Mouse (Mus musculus): ENCODE results near the gene Iqgap1. TPM values are rescaled to one million over a fixed set of nuclear protein-coding genes. Genes with fewer than 3 reads are reported as not detected.

Iqgap1 gene
- polyA plus RNA-seq, 1 experiment from 2014 or later, result 58.0 TPM

- no peak overlapping the region for H3K27ac ChIP-seq (replicated peaks)
Observed at GRCm38 (mm10) chr7:80796258-80796657, 29.5 kb downstream of the Iqgap1 start.

DNA sequence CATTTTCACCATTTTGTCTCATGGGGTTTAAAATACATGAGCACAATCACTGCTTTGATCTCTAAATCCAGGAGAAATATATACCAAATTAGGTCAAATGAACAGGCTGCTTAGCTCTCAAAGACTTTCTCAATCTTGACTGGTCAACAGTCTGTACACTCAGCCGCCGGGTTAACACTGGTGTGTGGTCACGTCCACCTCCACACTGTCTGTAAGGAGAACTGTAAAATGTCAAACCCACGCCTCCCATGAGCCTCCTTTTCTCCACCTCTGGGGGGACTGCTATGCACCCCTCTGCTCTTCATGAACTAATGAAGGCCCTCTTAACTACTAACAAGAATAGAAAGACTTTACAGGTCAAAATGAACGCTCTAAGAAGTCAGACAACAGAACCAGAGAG, 36.2 kb downstream of the Iqgap1 start:
- Histone ChIP-seq H3K9me3 (ENCODE audit: control insufficient read depth, low read length) (no peaks in the 10 kb centered on the region), H3K4me1 (replicated peaks; ENCODE audit: control insufficient read depth, insufficient read depth) (peaks cover 6% of the 10 kb centered on the region), H3K27ac (replicated peaks) (peak overlapping the region; percentile 89), H3K9ac (ENCODE audit: low read length) (no peak overlapping the region; the same call in 1 of the 2 replicates), H3K4me3 (ENCODE audit: low read depth, low read length) (no peak overlapping the region), H3K27me3 (ENCODE audit: control insufficient read depth, insufficient read depth, low read length) (no peaks in the 10 kb centered on the region), H3K4me2 (replicated peaks; ENCODE audit: low read depth) (0 out of 2 replicates have a peak overlapping the region, but pooled peaks have one; percentile 8), H3K36me3 (ENCODE audit: control insufficient read depth, insufficient read depth, low read length) (0 out of 2 replicates have a peak, but pooled peaks cover 4% of the 10 kb centered on the region)
- ATAC-seq (ENCODE audit: low FRiP score, low TSS enrichment) (peak; percentile 64), DNase-seq (ENCODE audit: low spot score) (no peak)
- no peak for TF ChIP-seq EP300 (optimal IDR thresholded peaks at IDR 0.05)
- no peak for TF ChIP-seq CTCF (IDR thresholded peaks at IDR 0.05; ENCODE audit: low read depth)
- WGBS, result 26% methylated on average over 5 of the region's 5 CpGs

More at GRCm38 (mm10) chr7:80796258-80796657, 29.5 kb downstream of the Iqgap1 start:
- no peaks in the 10 kb centered on the region for H3K27me3 ChIP-seq (ENCODE audit: control insufficient read depth, insufficient read depth, low read length)
- ATAC-seq (ENCODE audit: low FRiP score, low TSS enrichment) (no peak), DNase-seq (ENCODE audit: low spot score) (no peak)
- WGBS, result 70% methylated on average over 6 of the region's 6 CpGs
- no peak overlapping the region for H3K4me3 ChIP-seq (ENCODE audit: low read depth, low read length)
- no peak overlapping the region for H3K9ac ChIP-seq (ENCODE audit: low read length)
- TF ChIP-seq CTCF (IDR thresholded peaks at IDR 0.05; ENCODE audit: low read depth) (no peak), EP300 (optimal IDR thresholded peaks at IDR 0.05) (no peak)
- H3K36me3 ChIP-seq (ENCODE audit: control insufficient read depth, insufficient read depth, low read length), result peaks cover 13% of the 10 kb centered on the region
- no peaks in the 10 kb centered on the region for H3K4me1 ChIP-seq (replicated peaks; ENCODE audit: control insufficient read depth, insufficient read depth)
- no peak overlapping the region for H3K4me2 ChIP-seq (replicated peaks; ENCODE audit: low read depth)
- no peaks in the 10 kb centered on the region for H3K9me3 ChIP-seq (ENCODE audit: control insufficient read depth, low read length)

DNA sequence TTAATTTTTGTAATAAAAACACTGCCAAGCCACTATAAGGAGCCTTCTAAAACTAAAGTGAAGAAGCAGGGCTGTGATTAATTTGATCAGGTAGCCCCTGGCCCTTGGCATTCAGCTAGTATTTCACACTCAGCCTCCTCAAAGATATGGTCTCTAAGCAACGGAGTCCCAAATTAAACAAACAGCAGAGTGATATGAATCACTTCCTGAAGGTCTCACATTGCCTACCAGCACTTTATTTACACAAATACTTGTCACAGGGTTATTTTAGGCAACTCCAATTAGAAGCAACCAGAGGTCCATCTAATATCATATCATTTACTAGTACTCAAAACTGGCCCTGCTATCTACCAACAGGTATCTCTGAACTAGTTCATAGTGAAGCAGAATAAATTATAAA, 36.7 kb downstream of the Iqgap1 start:
- Histone ChIP-seq H3K4me3 (ENCODE audit: low read depth, low read length) (no peak overlapping the region), H3K27me3 (ENCODE audit: control insufficient read depth, insufficient read depth, low read length) (no peaks in the 10 kb centered on the region), H3K36me3 (ENCODE audit: control insufficient read depth, insufficient read depth, low read length) (0 out of 2 replicates have a peak, but pooled peaks cover 4% of the 10 kb centered on the region), H3K9ac (ENCODE audit: low read length) (no peak overlapping the region), H3K9me3 (ENCODE audit: control insufficient read depth, low read length) (no peaks in the 10 kb centered on the region), H3K27ac (replicated peaks) (peak overlapping the region; percentile 89), H3K4me1 (replicated peaks; ENCODE audit: control insufficient read depth, insufficient read depth) (peaks cover 6% of the 10 kb centered on the region), H3K4me2 (replicated peaks; ENCODE audit: low read depth) (0 out of 2 replicates have a peak overlapping the region, but pooled peaks have one; percentile 8)
- no peak for TF ChIP-seq EP300 (optimal IDR thresholded peaks at IDR 0.05)
- no peak for TF ChIP-seq CTCF (IDR thresholded peaks at IDR 0.05; ENCODE audit: low read depth)
- DNase-seq (ENCODE audit: low spot score) (no peak), ATAC-seq (ENCODE audit: low FRiP score, low TSS enrichment) (peak; percentile 69)
- WGBS, result 8% methylated on average over 1 of the region's 1 CpGs

DNA sequence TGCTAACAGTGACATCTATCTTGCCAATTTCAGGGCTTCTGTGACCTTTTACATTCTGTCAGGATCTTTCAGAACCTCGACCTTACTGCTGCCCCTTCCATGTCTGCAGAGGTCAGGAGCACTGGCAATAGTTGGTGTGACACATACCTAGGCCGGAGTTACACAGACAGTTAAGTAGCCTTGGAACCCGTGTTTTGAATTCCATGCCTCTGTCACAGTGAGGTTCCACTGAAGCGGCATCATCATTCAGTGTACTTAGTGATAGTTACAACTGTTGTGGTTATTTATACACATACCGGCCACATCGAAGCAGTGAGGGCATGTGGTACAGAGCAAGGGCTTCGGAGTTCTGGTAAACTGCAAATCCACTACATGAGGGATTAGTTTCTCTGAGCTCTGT, 37.8 kb downstream of the Iqgap1 start:
- H3K9ac ChIP-seq (ENCODE audit: low read length), result no peak overlapping the region
- no peak overlapping the region for H3K4me3 ChIP-seq (ENCODE audit: low read depth, low read length)
- no peak overlapping the region for H3K4me2 ChIP-seq (replicated peaks; ENCODE audit: low read depth)
- 0 out of 2 replicates have a peak, but pooled peaks cover 2% of the 10 kb centered on the region for H3K36me3 ChIP-seq (ENCODE audit: control insufficient read depth, insufficient read depth, low read length)
- no peak overlapping the region for H3K27ac ChIP-seq (replicated peaks)
- ATAC-seq (ENCODE audit: low FRiP score, low TSS enrichment) (0 out of 2 replicates have a peak, but pooled peaks have one; percentile 17), DNase-seq (ENCODE audit: low spot score) (no peak)
- 49% methylated on average over 7 of the region's 7 CpGs for WGBS
- no peaks in the 10 kb centered on the region for H3K27me3 ChIP-seq (ENCODE audit: control insufficient read depth, insufficient read depth, low read length)
- TF ChIP-seq EP300 (optimal IDR thresholded peaks at IDR 0.05) (no peak), CTCF (IDR thresholded peaks at IDR 0.05; ENCODE audit: low read depth) (no peak)
- H3K4me1 ChIP-seq (replicated peaks; ENCODE audit: control insufficient read depth, insufficient read depth), result peaks cover 6% of the 10 kb centered on the region
- no peaks in the 10 kb centered on the region for H3K9me3 ChIP-seq (ENCODE audit: control insufficient read depth, low read length)

GRCm38 (mm10) chr7:80786746-80787145, 39.0 kb downstream of the Iqgap1 start:
- Histone ChIP-seq H3K27me3 (ENCODE audit: control insufficient read depth, insufficient read depth, low read length) (no peaks in the 10 kb centered on the region), H3K27ac (replicated peaks) (peak overlapping the region; percentile 78), H3K9me3 (ENCODE audit: control insufficient read depth, low read length) (no peaks in the 10 kb centered on the region), H3K4me1 (replicated peaks; ENCODE audit: control insufficient read depth, insufficient read depth) (peaks cover 12% of the 10 kb centered on the region), H3K9ac (ENCODE audit: low read length) (no peak overlapping the region), H3K4me3 (ENCODE audit: low read depth, low read length) (no peak overlapping the region), H3K4me2 (replicated peaks; ENCODE audit: low read depth) (peak overlapping the region; percentile 18; the same call in 1 of the 2 replicates), H3K36me3 (ENCODE audit: control insufficient read depth, insufficient read depth, low read length) (0 out of 2 replicates have a peak, but pooled peaks cover 2% of the 10 kb centered on the region)
- DNase-seq (ENCODE audit: low spot score) (peak; percentile 52), ATAC-seq (ENCODE audit: low FRiP score, low TSS enrichment) (peak; percentile 21; the same call in 1 of the 2 replicates)
- TF ChIP-seq EP300 (optimal IDR thresholded peaks at IDR 0.05) (no peak), CTCF (IDR thresholded peaks at IDR 0.05; ENCODE audit: low read depth) (no peak)
- 21% methylated on average over 6 of the region's 6 CpGs for WGBS

- TF ChIP-seq EP300 (optimal IDR thresholded peaks at IDR 0.05), result no peak
- no peak for TF ChIP-seq CTCF (IDR thresholded peaks at IDR 0.05; ENCODE audit: low read depth)
- 70% methylated on average over 5 of the region's 5 CpGs for WGBS
- no peaks in the 10 kb centered on the region for H3K9me3 ChIP-seq (ENCODE audit: control insufficient read depth, low read length)
- H3K9ac ChIP-seq (ENCODE audit: low read length), result no peak overlapping the region; the same call in 1 of the 2 replicates
- no peaks in the 10 kb centered on the region for H3K27me3 ChIP-seq (ENCODE audit: control insufficient read depth, insufficient read depth, low read length)
- DNase-seq (ENCODE audit: low spot score) (no peak), ATAC-seq (ENCODE audit: low FRiP score, low TSS enrichment) (no peak)
- no peak overlapping the region for H3K4me3 ChIP-seq (ENCODE audit: low read depth, low read length)
- H3K27ac ChIP-seq (replicated peaks), result peak overlapping the region; percentile 49
- peaks cover 15% of the 10 kb centered on the region for H3K4me1 ChIP-seq (replicated peaks; ENCODE audit: control insufficient read depth, insufficient read depth)
- H3K4me2 ChIP-seq (replicated peaks; ENCODE audit: low read depth), result no peak overlapping the region
- H3K36me3 ChIP-seq (ENCODE audit: control insufficient read depth, insufficient read depth, low read length), result 0 out of 2 replicates have a peak, but pooled peaks cover 2% of the 10 kb centered on the region
Observed at GRCm38 (mm10) chr7:80783841-80784240, 41.9 kb downstream of the Iqgap1 start.

Data from stomach, postnatal 0 days (tissue).